In the genomic region with DNA sequence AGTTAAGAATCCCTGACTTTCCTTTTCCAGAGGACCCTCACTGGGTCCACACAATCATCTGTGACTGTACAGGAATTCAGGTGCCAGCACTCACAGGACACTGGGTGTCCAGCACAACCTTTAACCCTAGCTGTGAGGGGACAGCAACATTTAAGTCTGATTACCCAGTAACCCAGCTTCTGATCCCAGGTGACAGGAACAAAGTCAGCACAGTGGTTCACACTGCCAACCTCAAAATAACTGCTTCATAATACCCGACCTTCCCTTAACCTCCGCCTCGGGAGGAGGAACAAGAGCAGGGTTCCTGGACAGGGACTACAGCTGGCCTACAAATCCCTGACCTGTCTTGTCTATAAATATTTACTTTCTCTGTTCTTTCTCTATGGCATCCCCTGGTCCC, we compare ENCODE assay signal across 16 mouse cellular contexts. TPM values are rescaled to one million over a fixed set of nuclear protein-coding genes. Genes with fewer than 3 reads are reported as not detected.
A peak's percentile ranks its signal among the peaks of the same experiment; 100 is the strongest.
DNase-seq lines count a peak whose midpoint lies in the region; ATAC-seq and TF ChIP-seq lines count a peak whose summit lies in the region.
"Had no signal": no experiment of that assay in that cellular context is flagged by ENCODE, and none has a peak within 500 bp of the region (broad histone marks: within the 10 kb centered on the region; RNA-seq: fewer than 3 reads in every experiment).

No protein-coding gene starts in this region.

- H3K9ac ChIP-seq in forebrain, embryonic 11.5 days (ENCODE audit: low read length): no peak overlapping the region
- no peak overlapping the region for H3K9ac ChIP-seq in forebrain, embryonic 16.5 days (replicated peaks; ENCODE audit: low read depth, low read length)
- no peak overlapping the region for H3K9ac ChIP-seq in kidney, postnatal 0 days (ENCODE audit: low read depth, low read length)
- H3K9ac ChIP-seq in kidney, embryonic 14.5 days (ENCODE audit: low read depth, low read length): no peak overlapping the region
- 0 out of 2 replicates have a peak overlapping the region, but pooled peaks have one; percentile 39 for H3K9ac ChIP-seq in heart, embryonic 11.5 days (ENCODE audit: low read depth, low read length)
- H3K9ac ChIP-seq in liver, embryonic 14.5 days (replicated peaks): peak overlapping the region; percentile 56
- H3K9ac ChIP-seq: embryonic facial prominence, embryonic 12.5 days; forebrain, embryonic 15.5 days; limb, embryonic 15.5 days had no signal

- DNase-seq in forebrain, embryonic 11.5 days (ENCODE audit: low spot score): no peak
- DNase-seq in kidney, postnatal 0 days (ENCODE audit: low spot score): no peak
- DNase-seq in liver, embryonic 14.5 days (ENCODE audit: low read depth in 3 of 3, low spot score in 3 of 3): no peak
- DNase-seq in B cell, adult 2 months: no peak
- DNase-seq: cerebellum, adult 8-10 months; right cerebral cortex, adult 18-20 months had no signal

- H3K4me1 ChIP-seq in forebrain, embryonic 11.5 days (replicated peaks; ENCODE audit: control insufficient read depth, insufficient read depth, low read length): peaks cover 8% of the 10 kb centered on the region
- peaks cover 31% of the 10 kb centered on the region for H3K4me1 ChIP-seq in forebrain, embryonic 16.5 days (replicated peaks; ENCODE audit: control insufficient read depth, insufficient read depth, low read length)
- H3K4me1 ChIP-seq in kidney, postnatal 0 days (replicated peaks; ENCODE audit: insufficient read depth, low read length): peaks cover 15% of the 10 kb centered on the region
- H3K4me1 ChIP-seq in kidney, embryonic 14.5 days (ENCODE audit: control insufficient read depth, insufficient read depth, low read length): peaks cover 25% of the 10 kb centered on the region
- peaks cover 53% of the 10 kb centered on the region for H3K4me1 ChIP-seq in heart, embryonic 11.5 days (ENCODE audit: control insufficient read depth, insufficient read depth, low read length)
- peaks cover 56 to 67% of the 10 kb centered on the region in 2 experiments for H3K4me1 ChIP-seq in liver, embryonic 14.5 days (replicated peaks; ENCODE audit: control insufficient read depth in 2 of 2, insufficient read depth in 2 of 2, low read length in 1 of 2)

- H3K27ac ChIP-seq in forebrain, embryonic 11.5 days (ENCODE audit: low read depth, low read length): no peak overlapping the region
- no peak overlapping the region for H3K27ac ChIP-seq in forebrain, embryonic 16.5 days (ENCODE audit: low read length)
- H3K27ac ChIP-seq in kidney, postnatal 0 days: 0 out of 2 replicates have a peak overlapping the region, but pooled peaks have one; percentile 5
- H3K27ac ChIP-seq in kidney, embryonic 14.5 days (ENCODE audit: low read depth, low read length): no peak overlapping the region
- H3K27ac ChIP-seq in heart, embryonic 11.5 days (ENCODE audit: low read depth, low read length): peak overlapping the region; percentile 90
- H3K27ac ChIP-seq in liver, embryonic 14.5 days: peak overlapping the region; percentile 97
- H3K27ac ChIP-seq: embryonic facial prominence, embryonic 12.5 days; forebrain, embryonic 15.5 days; limb, embryonic 15.5 days; midbrain, embryonic 10.5 days had no signal

- no peak for TF ChIP-seq CTCF in kidney, postnatal 0 days (IDR thresholded peaks at IDR 0.05; ENCODE audit: low read depth)
- no peak for TF ChIP-seq CTCF in liver, embryonic 14.5 days (IDR thresholded peaks at IDR 0.05; ENCODE audit: low read depth)

- no peaks in the 10 kb centered on the region for H3K27me3 ChIP-seq in forebrain, embryonic 11.5 days (ENCODE audit: control insufficient read depth, insufficient read depth, low read length)
- no peaks in the 10 kb centered on the region for H3K27me3 ChIP-seq in forebrain, embryonic 16.5 days (replicated peaks; ENCODE audit: control insufficient read depth, insufficient read depth, low read length)
- H3K27me3 ChIP-seq in kidney, postnatal 0 days (ENCODE audit: insufficient read depth, low read length): no peaks in the 10 kb centered on the region
- no peaks in the 10 kb centered on the region for H3K27me3 ChIP-seq in kidney, embryonic 14.5 days (ENCODE audit: control insufficient read depth, insufficient read depth, low read length)
- H3K27me3 ChIP-seq in heart, embryonic 11.5 days (ENCODE audit: control insufficient read depth, insufficient read depth, low read length): no peaks in the 10 kb centered on the region
- H3K27me3 ChIP-seq in liver, embryonic 14.5 days (ENCODE audit: control insufficient read depth, insufficient read depth, low read length): no peaks in the 10 kb centered on the region
- H3K27me3 ChIP-seq: embryonic facial prominence, embryonic 12.5 days; forebrain, embryonic 15.5 days; limb, embryonic 15.5 days had no signal

- no peak for TF ChIP-seq EP300 in liver, embryonic 14.5 days (IDR thresholded peaks at IDR 0.05; ENCODE audit: low read depth)

- H3K4me3 ChIP-seq in forebrain, embryonic 11.5 days (ENCODE audit: low read depth, low read length): no peak overlapping the region
- H3K4me3 ChIP-seq in forebrain, embryonic 16.5 days (replicated peaks; ENCODE audit: low read length): no peak overlapping the region
- no peak overlapping the region for H3K4me3 ChIP-seq in kidney, postnatal 0 days (replicated peaks; ENCODE audit: low read depth, low read length)
- no peak overlapping the region for H3K4me3 ChIP-seq in kidney, embryonic 14.5 days (ENCODE audit: low read length)
- H3K4me3 ChIP-seq in heart, embryonic 11.5 days (ENCODE audit: low read depth, low read length): peak overlapping the region; percentile 12; the same call in 1 of the 2 replicates
- peak overlapping the region; percentile 41 to 63 for H3K4me3 ChIP-seq in liver, embryonic 14.5 days (ENCODE audit: insufficient read depth in 1 of 2, low read depth in 2 of 2, low read length in 2 of 2)
- H3K4me3 ChIP-seq: embryonic facial prominence, embryonic 12.5 days; forebrain, embryonic 15.5 days; limb, embryonic 15.5 days; midbrain, embryonic 10.5 days had no signal

- 0 out of 2 replicates have a peak overlapping the region, but pooled peaks have one; percentile 2 for H3K4me2 ChIP-seq in forebrain, embryonic 11.5 days (ENCODE audit: low read depth, low read length, severe bottlenecking)
- no peak overlapping the region for H3K4me2 ChIP-seq in forebrain, embryonic 16.5 days (ENCODE audit: low read length)
- no peak overlapping the region for H3K4me2 ChIP-seq in kidney, postnatal 0 days (ENCODE audit: low read length)
- H3K4me2 ChIP-seq in kidney, embryonic 14.5 days (replicated peaks; ENCODE audit: low read depth, low read length): no peak overlapping the region
- H3K4me2 ChIP-seq in heart, embryonic 11.5 days: peak overlapping the region; percentile 88
- H3K4me2 ChIP-seq in liver, embryonic 14.5 days (ENCODE audit: low read depth): peak overlapping the region; percentile 73
- H3K4me2 ChIP-seq: embryonic facial prominence, embryonic 12.5 days; forebrain, embryonic 15.5 days; limb, embryonic 15.5 days had no signal

- H3K9me3 ChIP-seq in forebrain, embryonic 11.5 days (ENCODE audit: control insufficient read depth, low read length): no peaks in the 10 kb centered on the region
- no peaks in the 10 kb centered on the region for H3K9me3 ChIP-seq in forebrain, embryonic 16.5 days (ENCODE audit: control insufficient read depth, low read length)
- no peaks in the 10 kb centered on the region for H3K9me3 ChIP-seq in kidney, postnatal 0 days (replicated peaks; ENCODE audit: low read length)
- no peaks in the 10 kb centered on the region for H3K9me3 ChIP-seq in kidney, embryonic 14.5 days (ENCODE audit: control insufficient read depth, low read length)
- no peaks in the 10 kb centered on the region for H3K9me3 ChIP-seq in heart, embryonic 11.5 days (replicated peaks; ENCODE audit: control insufficient read depth, low read length)
- H3K9me3 ChIP-seq in liver, embryonic 14.5 days (ENCODE audit: control insufficient read depth, low read length): no peaks in the 10 kb centered on the region
- H3K9me3 ChIP-seq: embryonic facial prominence, embryonic 12.5 days; forebrain, embryonic 15.5 days; G1E; limb, embryonic 15.5 days; midbrain, embryonic 10.5 days had no signal

- 87% methylated on average over 3 of the region's 3 CpGs for WGBS in forebrain, embryonic 11.5 days
- 82% methylated on average over 3 of the region's 3 CpGs for WGBS in forebrain, embryonic 16.5 days
- 46% methylated on average over 3 of the region's 3 CpGs for WGBS in kidney, postnatal 0 days
- 64% methylated on average over 3 of the region's 3 CpGs for WGBS in kidney, embryonic 14.5 days
- 30% methylated on average over 3 of the region's 3 CpGs for WGBS in heart, embryonic 11.5 days (ENCODE audit: insufficient replicate concordance)
- WGBS in liver, embryonic 14.5 days (ENCODE audit: insufficient replicate concordance): 24% methylated on average over 3 of the region's 3 CpGs

- ATAC-seq in forebrain, embryonic 11.5 days (replicated peaks; ENCODE audit: low FRiP score): no peak
- ATAC-seq in forebrain, embryonic 16.5 days: no peak
- no peak for ATAC-seq in kidney, postnatal 0 days (replicated peaks; ENCODE audit: low FRiP score, low read depth)
- no peak for ATAC-seq in kidney, embryonic 14.5 days (ENCODE audit: low FRiP score, low TSS enrichment)
- no peak for ATAC-seq in heart, embryonic 11.5 days (replicated peaks; ENCODE audit: insufficient number of reproducible peaks, low FRiP score, low TSS enrichment)
- no peak for ATAC-seq in liver, embryonic 14.5 days (ENCODE audit: insufficient read depth)
- ATAC-seq in inflammation-experienced regulatory T-cells, adult 6 months: no peak
- ATAC-seq: forebrain, embryonic 15.5 days; intestine, embryonic 16.5 days had no signal

- H3K36me3 ChIP-seq in forebrain, embryonic 11.5 days (ENCODE audit: control insufficient read depth, insufficient read depth, low read length): no peaks in the 10 kb centered on the region; the same call in 1 of the 2 replicates
- H3K36me3 ChIP-seq in forebrain, embryonic 16.5 days (ENCODE audit: control insufficient read depth, insufficient read depth): no peaks in the 10 kb centered on the region
- no peaks in the 10 kb centered on the region for H3K36me3 ChIP-seq in kidney, postnatal 0 days (ENCODE audit: insufficient read depth, low read length)
- H3K36me3 ChIP-seq in kidney, embryonic 14.5 days (ENCODE audit: control insufficient read depth, insufficient read depth, low read length): peaks cover 25% of the 10 kb centered on the region
- no peaks in the 10 kb centered on the region for H3K36me3 ChIP-seq in heart, embryonic 11.5 days (ENCODE audit: control insufficient read depth, insufficient read depth, low read length)
- peaks cover 48% of the 10 kb centered on the region for H3K36me3 ChIP-seq in liver, embryonic 14.5 days (replicated peaks; ENCODE audit: control insufficient read depth, insufficient read depth, low read depth)

RNA-seq across cellular contexts. Expression of a gene that starts 4.4 kb away (rescaled TPM):
- polyA plus RNA-seq in forebrain, embryonic 11.5 days (2014; fragmentation: Nextera tagmentation; extraction: Ambion mirVana): 109 and 110 TPM in 2 replicates
- polyA plus RNA-seq in forebrain, embryonic 16.5 days (2015; fragmentation: Nextera tagmentation; extraction: Ambion mirVana): 168 and 176 TPM in 2 replicates
- polyA plus RNA-seq in kidney, postnatal 0 days (2015; fragmentation: Nextera tagmentation; extraction: Ambion mirVana): 120 and 124 TPM in 2 replicates
- 81.9 TPM in 2 replicates for polyA plus RNA-seq in kidney, embryonic 14.5 days (2014; fragmentation: Nextera tagmentation; extraction: Ambion mirVana)
- polyA plus RNA-seq in heart, embryonic 11.5 days (2014; fragmentation: Nextera tagmentation; extraction: Ambion mirVana): 58.0 and 77.3 TPM in 2 replicates
- polyA plus RNA-seq in liver, embryonic 14.5 days (2012; rRNA removed): 84.1 and 97.0 TPM in 2 replicates
- 60.2 and 68.3 TPM in 2 replicates for polyA plus RNA-seq in liver, embryonic 14.5 days (2014; fragmentation: Nextera tagmentation; extraction: Ambion mirVana)
- 10 to 100 TPM; 29.8 to 37.7 (median 35.6) TPM for polyA plus RNA-seq in inflammation-experienced regulatory T-cells, adult 6 months (2017; shearing (Covaris generic))

RNA-seq across cellular contexts. Expression of a gene that starts 11.2 kb away (rescaled TPM):
- polyA plus RNA-seq in forebrain, embryonic 11.5 days (2014; fragmentation: Nextera tagmentation; extraction: Ambion mirVana): 57.1 and 58.2 TPM in 2 replicates
- 62.9 and 64.3 TPM in 2 replicates for polyA plus RNA-seq in forebrain, embryonic 16.5 days (2015; fragmentation: Nextera tagmentation; extraction: Ambion mirVana)
- 44.7 and 46.6 TPM in 2 replicates for polyA plus RNA-seq in kidney, postnatal 0 days (2015; fragmentation: Nextera tagmentation; extraction: Ambion mirVana)
- polyA plus RNA-seq in kidney, embryonic 14.5 days (2014; fragmentation: Nextera tagmentation; extraction: Ambion mirVana): 39.7 and 58.8 TPM in 2 replicates
- polyA plus RNA-seq in heart, embryonic 11.5 days (2014; fragmentation: Nextera tagmentation; extraction: Ambion mirVana): 79.6 and 81.8 TPM in 2 replicates
- 8.2 and 10.3 TPM in 2 replicates for polyA plus RNA-seq in liver, embryonic 14.5 days (2012; rRNA removed)
- polyA plus RNA-seq in liver, embryonic 14.5 days (2014; fragmentation: Nextera tagmentation; extraction: Ambion mirVana): 28.4 and 28.7 TPM in 2 replicates
- polyA plus RNA-seq in inflammation-experienced regulatory T-cells, adult 6 months (2017; shearing (Covaris generic)): 10 to 100 TPM; 26.0 to 35.4 (median 31.6) TPM

RNA-seq across cellular contexts. Expression of a gene that starts 32.5 kb away (rescaled TPM):
- polyA plus RNA-seq in forebrain, embryonic 11.5 days (2014; fragmentation: Nextera tagmentation; extraction: Ambion mirVana): 1,518 and 1,534 TPM in 2 replicates
- polyA plus RNA-seq in forebrain, embryonic 16.5 days (2015; fragmentation: Nextera tagmentation; extraction: Ambion mirVana): 1,337 and 1,455 TPM in 2 replicates
- polyA plus RNA-seq in kidney, postnatal 0 days (2015; fragmentation: Nextera tagmentation; extraction: Ambion mirVana): 1,395 and 1,475 TPM in 2 replicates
- polyA plus RNA-seq in kidney, embryonic 14.5 days (2014; fragmentation: Nextera tagmentation; extraction: Ambion mirVana): 1,720 and 2,039 TPM in 2 replicates
- polyA plus RNA-seq in heart, embryonic 11.5 days (2014; fragmentation: Nextera tagmentation; extraction: Ambion mirVana): 1,523 and 1,540 TPM in 2 replicates
- 63.0 and 152 TPM in 2 replicates for polyA plus RNA-seq in liver, embryonic 14.5 days (2012; rRNA removed)
- polyA plus RNA-seq in liver, embryonic 14.5 days (2014; fragmentation: Nextera tagmentation; extraction: Ambion mirVana): 636 and 642 TPM in 2 replicates
- 100 to 1,000 TPM; 360 to 571 (median 381) TPM for polyA plus RNA-seq in inflammation-experienced regulatory T-cells, adult 6 months (2017; shearing (Covaris generic))

RNA-seq across cellular contexts. Expression of a gene that starts 32.6 kb away (rescaled TPM):
- 98.4 and 105 TPM in 2 replicates for polyA plus RNA-seq in forebrain, embryonic 11.5 days (2014; fragmentation: Nextera tagmentation; extraction: Ambion mirVana)
- polyA plus RNA-seq in forebrain, embryonic 16.5 days (2015; fragmentation: Nextera tagmentation; extraction: Ambion mirVana): 85.3 and 101 TPM in 2 replicates
- polyA plus RNA-seq in kidney, postnatal 0 days (2015; fragmentation: Nextera tagmentation; extraction: Ambion mirVana): 160 and 161 TPM in 2 replicates
- 116 and 120 TPM in 2 replicates for polyA plus RNA-seq in kidney, embryonic 14.5 days (2014; fragmentation: Nextera tagmentation; extraction: Ambion mirVana)
- polyA plus RNA-seq in heart, embryonic 11.5 days (2014; fragmentation: Nextera tagmentation; extraction: Ambion mirVana): 86.9 and 90.6 TPM in 2 replicates
- polyA plus RNA-seq in liver, embryonic 14.5 days (2012; rRNA removed): 45.0 and 55.2 TPM in 2 replicates
- polyA plus RNA-seq in liver, embryonic 14.5 days (2014; fragmentation: Nextera tagmentation; extraction: Ambion mirVana): 95.5 and 106 TPM in 2 replicates
- 100 to 1,000 TPM; 116 to 141 (median 122) TPM for polyA plus RNA-seq in inflammation-experienced regulatory T-cells, adult 6 months (2017; shearing (Covaris generic))

RNA-seq across cellular contexts. Expression of a gene that starts 58.7 kb away (rescaled TPM):
- polyA plus RNA-seq in forebrain, embryonic 11.5 days (2014; fragmentation: Nextera tagmentation; extraction: Ambion mirVana): 373 and 388 TPM in 2 replicates
- polyA plus RNA-seq in forebrain, embryonic 16.5 days (2015; fragmentation: Nextera tagmentation; extraction: Ambion mirVana): 165 and 183 TPM in 2 replicates
- 234 and 251 TPM in 2 replicates for polyA plus RNA-seq in kidney, postnatal 0 days (2015; fragmentation: Nextera tagmentation; extraction: Ambion mirVana)
- 320 and 334 TPM in 2 replicates for polyA plus RNA-seq in kidney, embryonic 14.5 days (2014; fragmentation: Nextera tagmentation; extraction: Ambion mirVana)
- 140 and 149 TPM in 2 replicates for polyA plus RNA-seq in heart, embryonic 11.5 days (2014; fragmentation: Nextera tagmentation; extraction: Ambion mirVana)
- polyA plus RNA-seq in liver, embryonic 14.5 days (2012; rRNA removed): 31.8 and 46.2 TPM in 2 replicates
- polyA plus RNA-seq in liver, embryonic 14.5 days (2014; fragmentation: Nextera tagmentation; extraction: Ambion mirVana): 81.6 and 93.6 TPM in 2 replicates
- 10 to 100 TPM; 15.7 to 26.8 (median 26.5) TPM for polyA plus RNA-seq in inflammation-experienced regulatory T-cells, adult 6 months (2017; shearing (Covaris generic))

Comparison
In these comparisons a context has a peak if more than half of its experiments do, and no peak if none do; other contexts are left out.
1. H3K27ac ChIP-seq: peak in kidney, postnatal 0 days (single experiment), heart, embryonic 11.5 days (single experiment) and liver, embryonic 14.5 days (single experiment); none in forebrain, embryonic 11.5 days (single experiment), forebrain, embryonic 16.5 days (single experiment) and kidney, embryonic 14.5 days (single experiment).
2. H3K4me2 ChIP-seq: peak in forebrain, embryonic 11.5 days (single experiment), heart, embryonic 11.5 days (single experiment) and liver, embryonic 14.5 days (single experiment); none in forebrain, embryonic 16.5 days (single experiment), kidney, postnatal 0 days (single experiment) and kidney, embryonic 14.5 days (single experiment).
3. H3K4me3 ChIP-seq: peak in heart, embryonic 11.5 days (single experiment) and liver, embryonic 14.5 days (2 of 2); none in forebrain, embryonic 11.5 days (single experiment), forebrain, embryonic 16.5 days (single experiment), kidney, postnatal 0 days (single experiment) and kidney, embryonic 14.5 days (single experiment).
4. H3K9ac ChIP-seq: peak in heart, embryonic 11.5 days (single experiment) and liver, embryonic 14.5 days (single experiment); none in forebrain, embryonic 11.5 days (single experiment), forebrain, embryonic 16.5 days (single experiment), kidney, postnatal 0 days (single experiment) and kidney, embryonic 14.5 days (single experiment).